Mouse (Mus musculus): ENCODE measurements around the gene Hdac10.

The Hdac10 gene

GRCm38 (mm10) chr15:89149271-89150040 lies 21.0 kb upstream of the Hdac10 start, which contains the start of gene Mapk11:
TSS of gene Mapk11 (minus strand) at chr15:89149628.
- in situ Hi-C loops (cut with MboI; ENCODE audit: low pct_unique_long_range_greater_than_20kb in 1 of 2, low sequenced_read_pairs in 2 of 2, unreplicated experiment in 1 of 2) = no loop called here

GRCm38 (mm10) chr15:89148496-89149270 lies 20.2 kb upstream of the Hdac10 start:
- in situ Hi-C loops (cut with MboI; ENCODE audit: low pct_unique_long_range_greater_than_20kb in 1 of 2, low sequenced_read_pairs in 2 of 2, unreplicated experiment in 1 of 2) = no loop called here

- in situ Hi-C loops (cut with MboI; ENCODE audit: low pct_unique_long_range_greater_than_20kb in 1 of 2, low sequenced_read_pairs in 2 of 2, unreplicated experiment in 1 of 2) = no loop called here
These were observed 19.4 kb upstream of the Hdac10 start for GRCm38 (mm10) chr15:89147895-89148294.

- in situ Hi-C loops (cut with MboI; ENCODE audit: low pct_unique_long_range_greater_than_20kb in 1 of 2, low sequenced_read_pairs in 2 of 2, unreplicated experiment in 1 of 2) = no loop called here
These were observed 19.0 kb upstream of the Hdac10 start for GRCm38 (mm10) chr15:89147456-89147855.

- in situ Hi-C loops (cut with MboI; ENCODE audit: low pct_unique_long_range_greater_than_20kb in 1 of 2, low sequenced_read_pairs in 2 of 2, unreplicated experiment in 1 of 2) = no loop called here
These were observed 18.5 kb upstream of the Hdac10 start for GRCm38 (mm10) chr15:89147024-89147423.

GRCm38 (mm10) chr15:89146537-89146936 lies 18.0 kb upstream of the Hdac10 start:
- in situ Hi-C loops (cut with MboI; ENCODE audit: low pct_unique_long_range_greater_than_20kb in 1 of 2, low sequenced_read_pairs in 2 of 2, unreplicated experiment in 1 of 2) = no loop called here

GRCm38 (mm10) chr15:89145813-89146350 lies 17.4 kb upstream of the Hdac10 start:
- in situ Hi-C loops (cut with MboI; ENCODE audit: low pct_unique_long_range_greater_than_20kb in 1 of 2, low sequenced_read_pairs in 2 of 2, unreplicated experiment in 1 of 2) = no loop called here

GRCm38 (mm10) chr15:89144965-89145364 lies 16.5 kb upstream of the Hdac10 start:
- in situ Hi-C loops (cut with MboI; ENCODE audit: low pct_unique_long_range_greater_than_20kb in 1 of 2, low sequenced_read_pairs in 2 of 2, unreplicated experiment in 1 of 2) = no loop called here

GRCm38 (mm10) chr15:89143134-89143533 lies 14.6 kb upstream of the Hdac10 start:
- in situ Hi-C loops (cut with MboI; ENCODE audit: low pct_unique_long_range_greater_than_20kb in 1 of 2, low sequenced_read_pairs in 2 of 2, unreplicated experiment in 1 of 2) = no loop called here

GRCm38 (mm10) chr15:89141905-89142304 lies 13.4 kb upstream of the Hdac10 start:
- in situ Hi-C loops (cut with MboI; ENCODE audit: low pct_unique_long_range_greater_than_20kb in 1 of 2, low sequenced_read_pairs in 2 of 2, unreplicated experiment in 1 of 2) = no loop called here

- in situ Hi-C loops (cut with MboI; ENCODE audit: low pct_unique_long_range_greater_than_20kb in 1 of 2, low sequenced_read_pairs in 2 of 2, unreplicated experiment in 1 of 2) = no loop called here
These were observed 12.9 kb upstream of the Hdac10 start for GRCm38 (mm10) chr15:89141443-89141842.

- in situ Hi-C loops (cut with MboI; ENCODE audit: low pct_unique_long_range_greater_than_20kb in 1 of 2, low sequenced_read_pairs in 2 of 2, unreplicated experiment in 1 of 2) = no loop called here
These were observed 12.3 kb upstream of the Hdac10 start, which contains the start of gene Mapk12 for GRCm38 (mm10) chr15:89140659-89141252. TSS of gene Mapk12 (minus strand) at chr15:89140703.

- in situ Hi-C loops (cut with MboI; ENCODE audit: low pct_unique_long_range_greater_than_20kb in 1 of 2, low sequenced_read_pairs in 2 of 2, unreplicated experiment in 1 of 2) = no loop called here
These were observed 11.7 kb upstream of the Hdac10 start for GRCm38 (mm10) chr15:89140048-89140658.

- in situ Hi-C loops (cut with MboI; ENCODE audit: low pct_unique_long_range_greater_than_20kb in 1 of 2, low sequenced_read_pairs in 2 of 2, unreplicated experiment in 1 of 2) = no loop called here
These were observed 10.0 kb upstream of the Hdac10 start for GRCm38 (mm10) chr15:89138531-89138930.

GRCm38 (mm10) chr15:89138046-89138405 lies 9.5 kb upstream of the Hdac10 start:
- in situ Hi-C loops (cut with MboI; ENCODE audit: low pct_unique_long_range_greater_than_20kb in 1 of 2, low sequenced_read_pairs in 2 of 2, unreplicated experiment in 1 of 2) = no loop called here

- in situ Hi-C loops (cut with MboI; ENCODE audit: low pct_unique_long_range_greater_than_20kb in 1 of 2, low sequenced_read_pairs in 2 of 2, unreplicated experiment in 1 of 2) = no loop called here
These were observed 9.0 kb upstream of the Hdac10 start for GRCm38 (mm10) chr15:89137378-89138045.

GRCm38 (mm10) chr15:89136461-89137155 lies 8.1 kb upstream of the Hdac10 start:
- in situ Hi-C loops (cut with MboI; ENCODE audit: low pct_unique_long_range_greater_than_20kb in 1 of 2, low sequenced_read_pairs in 2 of 2, unreplicated experiment in 1 of 2) = no loop called here

- in situ Hi-C loops (cut with MboI; ENCODE audit: low pct_unique_long_range_greater_than_20kb in 1 of 2, low sequenced_read_pairs in 2 of 2, unreplicated experiment in 1 of 2) = no loop called here
These were observed 2.8 kb upstream of the Hdac10 start for GRCm38 (mm10) chr15:89131316-89131715.

All from mouse embryonic stem cell (cell line).